Mouse (Mus musculus): ENCODE measurements around the gene Ufl1.
"Not testable (repeated sequence)": the region's sequence is repeated elsewhere in the genome, so short reads cannot be mapped to it uniquely, and the experiment has no call there.

Ufl1 gene

DNA sequence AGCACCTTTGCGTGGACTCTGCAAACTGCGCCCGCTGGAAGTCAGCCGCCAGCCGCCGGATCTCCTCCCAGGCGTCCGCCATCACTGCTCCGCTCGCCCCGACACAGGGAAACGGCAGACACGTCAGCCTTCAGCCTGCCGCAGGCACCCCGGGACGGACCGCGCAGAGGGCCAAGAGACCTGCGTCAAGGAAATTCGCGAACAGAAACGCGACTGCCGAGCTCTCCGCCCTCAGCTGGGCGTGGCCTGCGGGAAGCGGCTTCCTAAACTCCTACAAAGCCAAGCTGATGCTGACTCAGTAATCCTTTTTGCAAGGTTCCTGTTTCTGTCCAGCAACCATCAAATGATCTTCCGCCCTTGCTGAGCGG is at the start of gene Ufl1:
Ufl1 (minus strand) TSS at position 151 of the 368 bp plus-strand sequence.
- peak; percentile 87 to 89 for DNase-seq

GRCm38 (mm10) chr4:25325684-25326220 is 44.1 kb upstream of the Ufl1 start:
- DNase-seq: no peak

- no peak for DNase-seq
These were observed 41.1 kb upstream of the Ufl1 start for GRCm38 (mm10) chr4:25322631-25323178.

DNA sequence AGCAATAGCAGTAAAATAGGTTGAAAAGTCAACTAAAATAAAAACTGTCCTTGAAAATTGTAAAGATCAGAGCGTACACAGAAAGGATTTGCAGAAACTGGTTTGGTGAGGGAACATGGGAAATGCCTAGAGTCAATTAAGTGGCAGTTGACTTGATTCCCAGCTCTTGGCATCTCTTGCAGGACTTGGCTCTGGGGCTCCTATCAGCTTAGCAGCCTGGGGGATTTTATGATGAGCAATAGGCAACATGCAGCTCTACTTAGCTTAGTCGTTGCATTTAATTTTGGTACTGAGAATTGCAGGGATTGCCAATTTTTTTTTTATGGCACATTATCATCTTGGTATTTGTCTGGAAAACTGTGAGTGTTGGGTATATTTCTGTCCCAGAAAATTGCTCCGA is 32.1 kb upstream of the Ufl1 start:
- DNase-seq: no peak

DNA sequence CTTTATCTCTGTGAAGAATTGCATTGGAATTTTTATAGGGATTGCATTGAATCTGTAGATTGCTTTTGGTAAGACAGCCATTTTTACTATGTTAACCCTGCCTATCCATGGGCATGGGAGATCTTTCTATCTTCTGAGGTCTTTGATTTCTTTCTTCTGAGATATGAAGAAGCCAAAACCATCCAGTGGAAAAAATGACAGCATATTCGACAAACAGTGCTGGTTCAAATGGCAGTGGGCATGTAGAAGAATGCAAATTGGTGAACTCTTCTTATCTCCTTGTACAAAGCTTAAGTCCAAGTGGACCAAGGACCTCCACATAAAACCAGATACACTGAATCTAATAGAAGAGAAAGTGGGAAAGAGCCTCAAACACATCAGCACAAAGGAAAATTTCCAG is 3.4 kb upstream of the Ufl1 start:
- not testable (repeated sequence) for DNase-seq

- no peak for DNase-seq
These were observed 517 bp downstream of the Ufl1 start for GRCm38 (mm10) chr4:25280938-25281670.

GRCm38 (mm10) chr4:25272861-25273627 is 8.6 kb downstream of the Ufl1 start:
- DNase-seq: peak in 1 of 2 experiments; percentile 2

DNA sequence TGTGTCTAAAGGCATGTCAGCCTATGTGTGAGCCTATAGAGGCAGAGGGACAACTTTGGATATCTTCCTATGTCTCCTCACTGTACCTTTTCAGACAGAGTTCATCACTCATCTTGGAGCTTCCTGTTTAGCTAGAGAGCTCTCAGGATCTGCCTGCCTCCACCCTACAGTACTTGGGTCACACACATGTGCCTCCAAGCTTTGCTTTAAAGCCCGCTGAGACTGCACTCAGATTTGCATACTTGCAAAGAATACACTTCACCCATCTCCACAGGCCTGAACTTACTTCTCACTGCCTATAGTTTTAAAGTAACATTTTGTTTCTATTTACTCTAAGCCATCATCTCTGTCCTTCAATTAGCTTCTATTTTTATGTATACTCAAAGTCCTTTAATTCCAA is 9.7 kb downstream of the Ufl1 start:
- no peak for DNase-seq

- no peak for DNase-seq
These were observed 14.5 kb downstream of the Ufl1 start for GRCm38 (mm10) chr4:25267144-25267543.

DNA sequence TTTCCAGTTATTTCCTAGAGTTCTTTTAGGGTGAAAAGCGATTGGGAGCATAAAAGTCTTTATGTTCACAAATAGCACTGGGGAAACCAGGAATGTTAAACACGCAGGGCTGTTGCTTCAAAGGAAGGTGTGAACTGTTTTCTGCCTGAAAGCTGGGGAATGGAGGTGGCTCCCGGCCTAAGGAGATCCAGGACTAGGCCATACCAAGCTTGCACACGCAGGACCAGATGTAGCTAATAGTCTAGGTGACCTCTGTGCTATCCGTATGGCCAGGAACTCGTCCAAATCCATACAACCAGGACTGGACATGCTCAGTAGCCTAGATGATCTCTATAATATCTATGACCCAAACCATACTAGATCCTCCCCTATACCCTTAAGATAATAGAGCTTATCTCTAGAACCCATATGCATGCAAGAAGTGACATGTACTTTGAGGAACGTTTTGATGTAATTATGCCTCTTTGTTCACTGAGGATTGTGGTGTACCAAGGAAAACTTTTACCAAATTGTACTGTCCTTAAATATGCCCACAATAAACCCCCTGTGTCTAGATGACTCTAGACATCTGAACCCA is 23.7 kb downstream of the Ufl1 start:
- DNase-seq: no peak

DNA sequence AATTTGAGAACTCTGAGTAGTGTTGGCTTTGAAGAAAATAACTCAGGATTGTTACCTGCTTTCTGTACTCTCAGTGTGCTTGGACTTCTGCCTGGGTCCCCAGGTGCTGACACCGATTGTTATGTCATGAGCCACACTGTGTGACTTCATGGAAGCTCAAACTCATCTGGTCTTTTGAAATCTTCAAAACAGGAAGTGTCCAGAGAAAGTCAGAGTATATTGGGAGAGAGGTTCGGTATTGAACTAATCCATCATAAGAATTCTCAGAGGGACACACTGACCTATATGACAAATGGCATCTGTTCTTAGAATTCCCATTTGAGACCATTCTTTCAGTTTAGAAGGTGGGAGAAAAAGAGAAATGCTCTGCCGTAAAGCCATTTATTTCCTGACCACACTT is 38.8 kb downstream of the Ufl1 start, which contains the start of gene Fhl5:
Fhl5 (minus strand) TSS at position 101 of the 400 bp plus-strand sequence.
- no peak for DNase-seq

DNA sequence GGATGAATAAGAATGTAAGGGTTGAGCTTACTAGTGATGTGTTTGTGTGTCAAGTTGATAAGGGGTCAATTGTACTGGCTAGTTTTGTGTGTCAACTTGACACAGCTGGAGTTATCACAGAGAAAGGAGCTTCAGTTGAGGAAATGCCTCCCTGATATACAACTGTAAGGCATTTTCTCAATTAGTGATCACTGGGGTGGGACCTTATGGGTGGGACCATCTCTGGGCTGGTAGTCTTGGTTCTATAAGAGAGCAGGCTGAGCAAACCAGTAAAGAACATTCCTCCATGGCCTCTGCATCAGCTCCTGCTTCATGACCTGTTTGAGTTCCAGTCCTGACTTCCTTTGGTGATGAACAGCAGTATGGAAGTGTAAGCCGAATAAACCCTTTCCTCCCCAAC is 46.0 kb downstream of the Ufl1 start:
- DNase-seq: not testable (repeated sequence)

DNA sequence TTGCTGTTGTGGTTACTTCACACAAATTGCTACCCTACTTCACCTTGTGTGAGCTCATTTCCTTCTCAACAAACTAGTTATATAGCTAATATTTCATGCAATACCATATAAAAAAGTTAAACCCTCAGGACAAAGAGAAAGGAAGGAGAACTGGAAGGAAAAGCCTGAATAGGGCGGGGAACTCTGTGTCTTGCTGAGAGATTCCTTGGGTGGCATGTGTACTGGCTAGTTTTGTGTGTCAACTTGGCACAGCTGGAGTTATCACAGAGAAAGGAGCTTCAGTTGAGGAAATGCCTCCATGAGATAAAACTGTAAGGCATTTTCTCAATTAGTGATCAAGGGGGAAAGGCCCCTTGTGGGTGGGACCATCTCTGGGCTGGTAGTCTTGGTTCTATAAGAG is 47.9 kb downstream of the Ufl1 start:
- DNase-seq: not testable (repeated sequence)

- DNase-seq: no peak
These were observed 49.1 kb downstream of the Ufl1 start for GRCm38 (mm10) chr4:25232546-25232945.

DNA sequence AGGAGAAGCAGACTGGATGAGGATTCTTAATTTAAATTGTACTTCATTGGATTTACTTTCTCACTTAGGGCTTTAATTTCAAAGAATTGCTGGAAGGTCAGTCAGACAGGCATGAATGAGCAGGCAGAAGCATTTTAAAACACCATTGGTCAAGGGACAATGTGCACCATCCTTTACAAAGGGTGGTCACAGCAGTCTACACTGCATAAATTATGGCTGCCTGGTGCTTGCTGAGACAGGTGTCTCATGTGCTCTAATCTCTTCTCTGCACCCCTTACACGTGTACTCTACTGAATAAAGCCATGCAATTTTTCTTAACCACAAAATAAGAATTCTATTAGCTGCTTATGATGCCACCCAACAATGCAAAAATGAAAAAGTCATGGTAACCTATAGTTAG is 54.1 kb downstream of the Ufl1 start:
- DNase-seq: no peak

GRCm38 (mm10) chr4:25221927-25222326 is 59.7 kb downstream of the Ufl1 start:
- DNase-seq: no peak

GRCm38 (mm10) chr4:25213451-25213850 is 68.2 kb downstream of the Ufl1 start:
- DNase-seq: no peak

DNA sequence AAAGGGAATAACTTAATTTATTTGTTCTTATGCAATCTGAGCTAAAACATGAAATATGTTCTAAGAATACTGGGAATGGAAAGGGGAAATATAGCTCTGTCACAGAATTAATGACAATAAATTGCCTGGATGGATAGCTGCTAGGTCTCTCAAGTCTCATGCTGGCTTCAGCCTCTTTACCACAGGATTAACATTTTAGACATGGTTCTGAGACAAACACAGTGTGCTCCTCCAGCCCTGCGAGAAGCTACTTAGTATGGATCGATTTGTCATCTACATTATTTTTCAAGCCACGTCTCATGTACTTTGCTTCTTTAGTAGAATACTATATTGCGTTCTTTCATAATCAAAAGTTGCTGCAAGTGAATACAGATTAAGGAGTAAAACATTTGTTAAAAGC is 75.5 kb downstream of the Ufl1 start:
- DNase-seq: no peak
